Mouse (Mus musculus): Measurements from ENCODE around the gene Mas1.

DNA sequence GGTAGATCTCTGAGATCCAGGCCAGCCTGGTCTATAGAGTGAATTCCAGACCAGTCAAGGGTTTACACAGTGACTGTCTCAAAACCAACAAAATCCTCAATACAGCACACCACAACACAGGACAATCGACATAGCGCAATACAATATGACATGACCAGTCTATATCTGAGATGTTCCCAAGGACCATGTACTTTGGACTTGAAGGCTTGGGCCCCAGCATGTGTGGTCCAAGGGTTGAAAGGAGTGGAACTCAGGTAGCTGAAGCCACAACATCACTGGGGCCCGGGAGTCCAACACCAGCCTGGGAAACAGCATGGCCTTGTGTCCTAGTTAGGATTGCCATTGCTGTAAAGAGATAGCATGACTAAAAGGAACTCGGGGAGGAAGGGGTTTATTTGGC, 35.3 kb downstream of the Mas1 start:
- TF ChIP-seq HCFC1 (IDR thresholded peaks at IDR 0.05; ENCODE audit: borderline replicate concordance, insufficient read depth, low read length) = no peak
- TF ChIP-seq CHD2 (IDR thresholded peaks at IDR 0.05; ENCODE audit: low read depth, low read length) = no peak
